Mouse (Mus musculus) monocyte, adult 5-6 weeks (primary cell): Measurements from ENCODE around the gene Elmsan1. TPM values are rescaled to one million over a fixed set of nuclear protein-coding genes. Genes with fewer than 3 reads are reported as not detected.

Experiments used
- total RNA-seq: library from RNA; stranded (forward); fragments of 200-1000, 200-491, 200-594 nt; gene quantifications from 3 replicates; pipeline ENCODE4 v1.2.3, GENCODE M21; 2017

Gene Elmsan1
- total RNA-seq, 1 experiment from 2014 or later = 21.6 TPM

Other genes starting within 250 kb of the Elmsan1 start
- gene Heatr4, start 234.0 kb downstream of the Elmsan1 start, total RNA-seq = not detected in 3 replicates
- gene Acot2, start 231.0 kb downstream of the Elmsan1 start, total RNA-seq = 15.4 to 18.4 TPM (median 16.3 TPM) in 3 replicates
- not detected in 3 replicates for gene Acot1, start 209.4 kb downstream of the Elmsan1 start, total RNA-seq
- gene Acot4, start 180.5 kb downstream of the Elmsan1 start, total RNA-seq = not detected in 3 replicates
- gene Gm49366, start 179.9 kb downstream of the Elmsan1 start, total RNA-seq = not detected in 3 replicates
- gene Acot3, start 166.7 kb downstream of the Elmsan1 start, total RNA-seq = not detected in 3 replicates
- not detected in 3 replicates for gene Acot5, start 149.6 kb downstream of the Elmsan1 start, total RNA-seq
- 0.10 TPM in 1 of 3 replicates, not detected in the others for gene Acot6, start 118.2 kb downstream of the Elmsan1 start, total RNA-seq
- 0.19 to 0.32 TPM in 2 of 3 replicates, not detected in the other for gene Dnal1, start 104.5 kb downstream of the Elmsan1 start, total RNA-seq
- 0.78 to 3.5 TPM in 2 of 3 replicates, not detected in the other for gene Pnma1, start 70.4 kb downstream of the Elmsan1 start, total RNA-seq
- 50.7 to 64.4 TPM (median 56.7 TPM) in 3 replicates for gene Ptgr2, start 66.4 kb upstream of the Elmsan1 start, total RNA-seq
- 37.1 to 48.0 TPM (median 46.0 TPM) in 3 replicates for gene Zfp410, start 98.0 kb upstream of the Elmsan1 start, total RNA-seq
- 5.7 to 9.8 TPM (median 8.6 TPM) in 3 replicates for gene Coq6, start 142.8 kb upstream of the Elmsan1 start, total RNA-seq
- 0.29 to 0.32 TPM in 2 of 3 replicates, not detected in the other for gene Fam161b, start 143.0 kb upstream of the Elmsan1 start, total RNA-seq
- gene Entpd5, start 190.1 kb upstream of the Elmsan1 start, total RNA-seq = 7.0 to 10.6 TPM (median 8.4 TPM) in 3 replicates
- gene Bbof1, start 190.2 kb upstream of the Elmsan1 start, total RNA-seq = 0.75 to 0.87 TPM in 2 of 3 replicates, not detected in the other
- gene Rnf113a2, start 198.3 kb upstream of the Elmsan1 start, total RNA-seq = 66.2 to 82.0 TPM (median 67.1 TPM) in 3 replicates
- gene Aldh6a1, start 232.1 kb upstream of the Elmsan1 start, total RNA-seq = 3.8 to 6.3 TPM (median 4.5 TPM) in 3 replicates
- 21.2 to 23.0 TPM (median 21.7 TPM) in 3 replicates for gene Lin52, start 232.5 kb upstream of the Elmsan1 start, total RNA-seq